Mouse (Mus musculus) adrenal gland, adult 18-20 months (tissue): ENCODE results near the gene Scn3b. TPM values are rescaled to one million over a fixed set of nuclear protein-coding genes. Genes with fewer than 3 reads are reported as not detected.

Source experiments
- DNase-seq, 2 experiments: peaks; one replicate each; pipeline ENCODE4 v3.0.0; 2021 to 2022; ENCODE audit warnings: low spot score in 2 of 2
- total RNA-seq, 2 experiments: library from RNA; stranded (reverse); gene quantifications; 1 replicate in 1 of 2; 2 replicates in 1 of 2; pipeline ENCODE4 v1.2.3; 2021

Gene Scn3b
- total RNA-seq, 2 experiments from 2014 or later, result 5.1 to 6.7 TPM

DNA sequence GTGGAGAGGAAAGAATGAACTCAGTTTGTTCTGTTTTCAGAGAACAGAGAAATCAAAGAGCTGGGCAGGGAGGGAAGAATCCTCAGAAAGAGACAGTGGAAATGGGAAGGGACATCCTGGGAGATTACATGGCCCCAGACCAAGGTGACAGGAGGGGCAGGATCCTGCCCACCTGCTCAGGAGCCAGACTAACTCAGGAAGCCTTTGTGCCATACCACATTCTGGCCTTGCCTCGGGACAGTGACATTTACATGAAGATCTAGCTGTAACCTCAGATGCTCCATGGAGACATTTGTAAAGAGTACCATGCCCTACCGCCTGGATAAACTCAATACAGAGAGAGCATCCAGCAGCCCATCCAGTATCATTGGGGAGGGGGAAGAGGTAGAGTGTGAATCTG lies 65.6 kb downstream of the Scn3b start:
- DNase-seq, result no peak

DNA sequence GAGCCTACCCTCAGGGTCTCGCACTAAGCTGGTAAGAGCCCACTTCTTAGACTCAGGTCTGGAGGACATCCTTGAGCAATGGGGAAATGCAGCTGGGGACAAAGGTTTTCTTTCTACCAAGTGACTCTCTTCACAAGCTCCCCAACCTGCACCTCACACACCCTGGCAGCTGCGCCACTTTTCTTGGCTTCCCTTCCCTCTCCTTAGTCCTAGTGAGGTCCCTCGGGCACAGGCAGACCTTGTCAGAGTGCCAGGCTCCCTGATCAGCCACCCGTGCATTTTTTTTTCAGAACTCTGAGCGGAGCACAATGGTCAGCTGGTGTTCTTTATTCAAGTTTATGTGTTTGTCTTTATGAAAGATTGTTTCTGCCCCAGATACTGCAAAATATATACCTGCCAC lies 67.7 kb downstream of the Scn3b start:
- no peak for DNase-seq

DNA sequence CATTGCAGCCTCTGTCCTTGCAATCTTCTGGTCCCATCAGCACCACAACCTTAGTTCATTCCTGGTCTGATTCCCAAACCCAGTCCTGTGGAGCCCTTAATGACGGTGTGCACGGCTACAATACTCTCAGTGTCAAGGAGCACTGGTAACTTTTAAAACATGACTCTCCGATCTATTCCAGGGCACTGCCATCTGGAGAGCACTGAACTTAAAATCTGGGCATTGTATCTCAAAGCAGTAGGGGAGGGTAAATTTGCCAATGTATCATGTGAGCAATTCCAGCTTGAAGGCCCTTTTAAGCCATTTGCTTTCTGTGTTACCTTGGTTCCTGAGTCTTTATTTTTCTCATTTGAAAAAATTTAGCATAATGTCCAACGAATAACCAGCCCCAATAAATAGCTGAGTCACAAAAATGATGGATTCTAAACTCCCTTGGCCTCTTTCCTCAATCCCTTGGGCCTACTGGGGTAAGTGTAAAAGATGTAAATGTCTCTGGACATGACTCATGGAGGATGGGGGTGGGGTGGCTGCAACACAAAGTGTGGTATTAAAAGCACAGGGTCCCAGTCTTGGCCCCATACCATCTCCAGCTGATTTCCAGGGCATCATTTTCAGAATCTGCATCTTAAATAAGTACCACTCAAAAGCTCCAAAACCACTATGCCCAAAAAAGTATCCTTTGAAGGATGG lies 68.3 kb downstream of the Scn3b start:
- no peak for DNase-seq

DNA sequence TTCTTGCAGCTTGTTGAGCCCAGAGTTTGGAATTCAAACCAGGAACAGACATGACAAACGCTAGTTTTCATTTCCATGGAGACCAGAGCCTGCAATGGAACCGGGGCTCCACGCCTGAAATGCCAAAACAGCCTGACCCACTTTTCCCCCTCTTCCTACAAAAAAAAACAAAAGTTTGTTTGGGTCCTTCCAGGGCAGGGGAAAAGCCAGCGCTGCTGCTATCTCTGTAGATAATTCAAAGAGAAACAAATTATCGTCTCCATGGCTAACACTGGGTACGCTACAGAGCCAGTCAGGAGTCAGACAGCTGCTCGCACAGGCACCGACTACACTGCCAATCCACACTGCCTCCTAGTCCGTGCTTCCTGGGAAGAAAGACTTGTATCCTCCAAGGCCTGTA lies 70.6 kb downstream of the Scn3b start:
- DNase-seq, result no peak

Other genes with a start within 250 kb of the Scn3b start
- gene Olfr981, start 247.8 kb upstream of the Scn3b start, total RNA-seq, result not detected
- gene Olfr982, start 195.4 kb upstream of the Scn3b start, total RNA-seq, result not detected
- not detected for gene Olfr983, start 175.6 kb upstream of the Scn3b start, total RNA-seq
- gene Olfr984, start 155.0 kb upstream of the Scn3b start, total RNA-seq, result not detected
- not detected for gene Olfr985, start 139.0 kb upstream of the Scn3b start, total RNA-seq
- gene Tmem225, start 121.1 kb upstream of the Scn3b start, total RNA-seq, result not detected
- gene Olfr986, start 88.3 kb upstream of the Scn3b start, total RNA-seq, result not detected
- gene Zfp202, start 76.9 kb upstream of the Scn3b start, total RNA-seq, result 1 to 10 TPM; 3.1 to 5.0 TPM